Mouse (Mus musculus) embryonic fibroblast, embryonic 13.5 days (primary cell): Measurements from ENCODE around the gene Spns2.

ENCODE experiments used
- CTCF ChIP-seq: IDR thresholded peaks from 2 replicates; pipeline ENCODE4 v1.5.1; 2011; ENCODE audit warnings: mild to moderate bottlenecking, control low read depth, low read length, moderate library complexity, borderline replicate concordance; ENCODE audit not compliant: insufficient read depth
- POLR2A ChIP-seq: IDR thresholded peaks from 2 replicates; pipeline ENCODE4 v1.6.1; 2011; ENCODE audit warnings: low read depth, mild to moderate bottlenecking, control low read depth, low read length, moderate library complexity

- TF ChIP-seq CTCF (no peak), POLR2A (no peak)
Measured at GRCm38 (mm10) chr11:72523711-72524110, 34.0 kb upstream of the Spns2 start.
